Mouse (Mus musculus) hindbrain, embryonic 14.5 days (tissue): ENCODE measurements around the gene E4f1. TPM values are rescaled to one million over a fixed set of nuclear protein-coding genes. Genes with fewer than 3 reads are reported as not detected.

Experiments used
- ATAC-seq: fragments of 200-750 bp; cut with Nextera tagmentation; 2 replicates; pipeline ENCODE4 v1.8.0; 2017; ENCODE audit warnings: moderate number of reproducible peaks, mild to moderate bottlenecking, moderate TSS enrichment, moderate library complexity; ENCODE audit not compliant: low FRiP score
- DNase-seq: peaks from one replicate; pipeline ENCODE4 v3.0.0-alpha.2; 2015; ENCODE audit warnings: low spot score
- H3K27ac ChIP-seq: fragments of 300-500 bp; sonication (generic); 2 replicates; pipeline ENCODE4 v1.5.1; 2014; ENCODE audit warnings: mild to moderate bottlenecking, moderate library complexity
- H3K27me3 ChIP-seq: fragments of 300-500 bp; sonication (generic); 2 replicates; pipeline ENCODE4 v1.6.1; 2014; ENCODE audit warnings: mild to moderate bottlenecking, low read length, mixed read lengths; ENCODE audit not compliant: control insufficient read depth, insufficient read depth
- H3K36me3 ChIP-seq: fragments of 300-500 bp; sonication (generic); replicated peaks from 2 replicates; pipeline ENCODE4 v1.6.1; 2014; ENCODE audit not compliant: control insufficient read depth, insufficient read depth
- H3K4me1 ChIP-seq: fragments of 300-500 bp; sonication (generic); replicated peaks from 2 replicates; pipeline ENCODE4 v1.6.1; 2014; ENCODE audit warnings: antibody characterized with exemption, low read length, mixed read lengths; ENCODE audit not compliant: control insufficient read depth, insufficient read depth
- H3K4me2 ChIP-seq: fragments of 300-500 bp; sonication (generic); replicated peaks from 2 replicates; pipeline ENCODE4 v1.6.1; 2014; ENCODE audit warnings: mild to moderate bottlenecking, moderate library complexity
- H3K4me3 ChIP-seq: fragments of 300-500 bp; sonication (generic); replicated peaks from 2 replicates; pipeline ENCODE4 v1.5.1; 2014; ENCODE audit warnings: mild to moderate bottlenecking, low read length
- H3K9ac ChIP-seq: fragments of 300-500 bp; sonication (generic); 2 replicates; pipeline ENCODE4 v1.6.1; 2014
- H3K9me3 ChIP-seq: fragments of 300-500 bp; sonication (generic); 2 replicates; pipeline ENCODE4 v1.6.1; 2016; ENCODE audit warnings: low read length; ENCODE audit not compliant: control insufficient read depth
- WGBS: fragments of 180-500 bp; shearing (Covaris S2); extraction: QIAGEN DNeasy Blood & Tissue Kit; methylation state at CpG from one replicate; pipeline ENCODE4 v1.1.7; 2014; 5-methylcytosine and 5-hydroxymethylcytosine counted together
- polyA plus RNA-seq: library from polyadenylated mRNA; unstranded; fragments of >200 nt; fragmentation: Nextera tagmentation; extraction: Ambion mirVana; gene quantifications from 2 replicates; pipeline ENCODE4 v1.2.1, GENCODE M21; 2014

The E4f1 gene
- polyA plus RNA-seq, 1 experiment from 2014 or later, result 25.8 TPM

- Histone ChIP-seq H3K36me3 (peaks cover 50% of the 10 kb centered on the region), H3K4me1 (peaks cover 5% of the 10 kb centered on the region), H3K27me3 (no peaks in the 10 kb centered on the region), H3K27ac (no peak overlapping the region), H3K4me2 (peak overlapping the region; percentile 65; the same call in 1 of the 2 replicates), H3K4me3 (no peak overlapping the region), H3K9me3 (no peaks in the 10 kb centered on the region), H3K9ac (0 out of 2 replicates have a peak overlapping the region, but pooled peaks have one; percentile 80)
- 95% methylated on average over 20 of the region's 20 CpGs for WGBS
- ATAC-seq (no peak), DNase-seq (no peak)
Measured at GRCm38 (mm10) chr17:24477053-24477984, 7.2 kb upstream of the E4f1 start.

- DNase-seq, result no peak
- no peaks in the 10 kb centered on the region for H3K27me3 ChIP-seq
- H3K9me3 ChIP-seq, result no peaks in the 10 kb centered on the region
- no peak overlapping the region for H3K4me2 ChIP-seq
- no peak overlapping the region for H3K4me3 ChIP-seq
- H3K4me1 ChIP-seq, result peaks cover 16% of the 10 kb centered on the region
- peaks cover 52% of the 10 kb centered on the region for H3K36me3 ChIP-seq
- no peak overlapping the region for H3K27ac ChIP-seq
- no peak for ATAC-seq
- no peak overlapping the region for H3K9ac ChIP-seq
- 92% methylated on average over 10 of the region's 10 CpGs for WGBS
Measured at GRCm38 (mm10) chr17:24476022-24476776, 6.1 kb upstream of the E4f1 start.

- ATAC-seq (no peak), DNase-seq (no peak)
- WGBS, result 92% methylated on average over 6 of the region's 6 CpGs
Measured at GRCm38 (mm10) chr17:24475586-24475985, 5.5 kb upstream of the E4f1 start.

GRCm38 (mm10) chr17:24474557-24474956 is 4.4 kb upstream of the E4f1 start:
- 93% methylated on average over 5 of the region's 5 CpGs for WGBS
- Histone ChIP-seq H3K27me3 (no peaks in the 10 kb centered on the region), H3K4me2 (no peak overlapping the region), H3K36me3 (peaks cover 52% of the 10 kb centered on the region), H3K9ac (no peak overlapping the region), H3K27ac (no peak overlapping the region), H3K9me3 (no peaks in the 10 kb centered on the region), H3K4me3 (no peak overlapping the region), H3K4me1 (peaks cover 20% of the 10 kb centered on the region)
- ATAC-seq (no peak), DNase-seq (no peak)

More at GRCm38 (mm10) chr17:24475586-24475985, 5.5 kb upstream of the E4f1 start:
- no peak overlapping the region for H3K9ac ChIP-seq
- H3K4me3 ChIP-seq, result no peak overlapping the region
- H3K36me3 ChIP-seq, result peaks cover 52% of the 10 kb centered on the region
- peaks cover 20% of the 10 kb centered on the region for H3K4me1 ChIP-seq
- no peak overlapping the region for H3K4me2 ChIP-seq
- no peaks in the 10 kb centered on the region for H3K27me3 ChIP-seq
- no peaks in the 10 kb centered on the region for H3K9me3 ChIP-seq
- no peak overlapping the region for H3K27ac ChIP-seq

- Histone ChIP-seq H3K27ac (no peak within 1 kb of the TSS), H3K4me2 (peak within 1 kb of the TSS; percentile 99; the same call in 1 of the 2 replicates), H3K4me3 (no peak within 1 kb of the TSS), H3K9me3 (no peaks in the 10 kb centered on the region), H3K36me3 (peaks cover 52% of the 10 kb centered on the region), H3K4me1 (peaks cover 20% of the 10 kb centered on the region), H3K27me3 (no peaks in the 10 kb centered on the region), H3K9ac (no peak within 1 kb of the TSS)
- WGBS, result 75% methylated on average over 6 of the region's 6 CpGs
- ATAC-seq (no peak), DNase-seq (no peak)
Measured at GRCm38 (mm10) chr17:24473612-24474275, 3.6 kb upstream of the E4f1 start, which contains the start of gene Bricd5. Bricd5 (plus strand) TSS chr17:24473884.

GRCm38 (mm10) chr17:24472512-24472911 is 2.4 kb upstream of the E4f1 start:
- no peak overlapping the region for H3K9ac ChIP-seq
- DNase-seq (no peak), ATAC-seq (no peak)
- H3K27ac ChIP-seq, result no peak overlapping the region
- peaks cover 52% of the 10 kb centered on the region for H3K36me3 ChIP-seq
- no peaks in the 10 kb centered on the region for H3K9me3 ChIP-seq
- whole genome bisulfite sequencing, result 86% methylated on average over 4 of the region's 4 CpGs
- peak overlapping the region; percentile 94 for H3K4me3 ChIP-seq
- H3K27me3 ChIP-seq, result no peaks in the 10 kb centered on the region
- H3K4me2 ChIP-seq, result peak overlapping the region; percentile 99
- H3K4me1 ChIP-seq, result peaks cover 20% of the 10 kb centered on the region

- Histone ChIP-seq H3K4me3 (peak overlapping the region; percentile 94), H3K36me3 (peaks cover 38% of the 10 kb centered on the region), H3K4me1 (peaks cover 20% of the 10 kb centered on the region), H3K9me3 (no peaks in the 10 kb centered on the region), H3K27me3 (no peaks in the 10 kb centered on the region), H3K4me2 (peak overlapping the region; percentile 99), H3K9ac (peak overlapping the region; percentile 92), H3K27ac (peak overlapping the region; percentile 84)
- DNase-seq (no peak), ATAC-seq (peak; percentile 21)
- 1% methylated on average over 68 of the region's 68 CpGs for WGBS
Measured at GRCm38 (mm10) chr17:24470701-24471527, 801 bp upstream of the E4f1 start.

GRCm38 (mm10) chr17:24469336-24469909 is 690 bp downstream of the E4f1 start:
- peaks cover 24% of the 10 kb centered on the region for H3K36me3 ChIP-seq
- peaks cover 20% of the 10 kb centered on the region for H3K4me1 ChIP-seq
- H3K27me3 ChIP-seq, result no peaks in the 10 kb centered on the region
- H3K9ac ChIP-seq, result peak overlapping the region; percentile 92
- no peak for ATAC-seq
- 18% methylated on average over 7 of the region's 7 CpGs for WGBS
- H3K4me2 ChIP-seq, result peak overlapping the region; percentile 99
- H3K27ac ChIP-seq, result peak overlapping the region; percentile 84
- no peak for DNase-seq
- H3K4me3 ChIP-seq, result peak overlapping the region; percentile 94
- H3K9me3 ChIP-seq, result no peaks in the 10 kb centered on the region
